Mouse (Mus musculus): ENCODE measurements at regions not wholly inside any gene's neighbourhood (a gene's known extent, or its start where the extent isn't known, plus 50 kb on each side); places are given as distances from the start of the nearest gene placed in this dataset.

DNA sequence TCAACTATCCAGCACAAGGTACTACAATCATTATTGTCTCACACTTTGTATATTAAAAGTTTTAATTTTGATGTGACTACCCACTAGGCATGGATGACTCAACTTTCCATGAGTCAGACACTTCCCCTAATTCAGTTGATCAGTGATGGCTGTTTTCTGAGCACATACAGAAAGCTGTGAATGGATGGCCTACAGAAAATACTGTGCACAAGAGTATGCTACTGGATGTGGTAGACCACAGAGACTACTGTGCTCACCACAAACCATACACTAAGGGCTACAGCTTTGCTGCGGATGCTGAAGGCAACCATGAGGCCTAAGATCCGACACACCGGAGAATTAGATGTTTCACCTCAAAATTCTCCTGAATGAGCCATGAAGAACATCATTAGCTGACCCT is 174.4 kb upstream of the March1 start:
- DNase-seq (ENCODE audit: low spot score in 2 of 2): no peak

DNA sequence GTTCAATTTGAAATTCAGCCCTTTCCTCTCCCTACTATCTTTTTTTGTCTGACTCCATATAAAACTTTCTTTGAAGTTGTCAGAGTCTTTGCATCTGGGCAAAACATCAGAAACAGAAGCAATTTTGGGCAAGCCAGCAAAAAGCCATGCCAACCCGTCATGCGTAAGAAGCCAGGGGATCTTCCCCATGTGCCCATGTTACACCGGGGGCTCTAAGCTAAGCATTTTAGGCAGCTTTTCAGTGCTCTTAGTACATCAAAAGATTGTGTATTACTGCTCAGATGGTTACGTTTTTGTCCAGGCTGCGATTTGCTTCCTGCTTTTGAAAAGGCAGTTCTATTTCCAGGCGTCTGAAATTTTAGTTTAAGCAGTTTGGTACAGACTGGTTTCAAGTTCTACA is 196.8 kb upstream of the March1 start:
- no peak for DNase-seq (ENCODE audit: low spot score in 2 of 2)

DNA sequence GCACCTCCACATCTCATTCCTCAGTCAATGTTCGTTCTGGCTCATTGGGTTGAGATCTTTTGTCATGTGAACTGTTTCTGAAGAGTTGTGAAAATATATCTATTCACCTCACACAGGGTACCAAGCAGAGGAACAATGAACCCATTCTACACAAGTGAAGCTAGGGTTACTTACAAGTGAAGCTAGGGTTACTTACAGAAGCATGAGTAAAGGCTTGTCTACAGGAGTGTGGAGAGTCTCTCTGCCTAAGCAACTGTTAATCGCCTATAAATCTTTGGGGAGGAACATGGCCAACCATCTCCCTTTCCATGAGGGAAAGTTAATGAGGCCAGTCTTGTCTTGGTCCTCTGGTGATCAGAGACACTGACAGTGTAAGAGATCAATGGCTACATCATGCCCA is 199.8 kb upstream of the March1 start:
- no peak for DNase-seq (ENCODE audit: low spot score in 2 of 2)

DNA sequence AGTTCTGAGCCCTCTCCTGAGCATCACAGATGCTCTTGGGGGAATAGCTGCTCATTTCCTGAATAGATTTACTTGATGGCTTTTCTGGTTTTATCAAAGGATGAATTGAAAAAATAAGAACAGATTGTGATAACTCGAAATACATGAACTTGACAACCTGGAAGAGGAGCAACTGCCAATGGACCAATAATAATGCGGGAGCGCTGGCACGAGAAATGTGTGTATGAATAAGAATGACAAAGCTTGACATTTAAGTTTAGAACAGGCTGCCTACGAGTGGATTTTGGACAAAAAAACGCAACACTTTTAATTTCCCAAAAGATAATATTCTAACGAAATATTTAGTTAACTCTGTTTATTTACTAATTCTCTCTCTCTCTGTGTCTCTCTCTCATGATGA is 203.5 kb upstream of the March1 start:
- peak; percentile 37 to 71 for DNase-seq (ENCODE audit: low spot score in 2 of 2)

DNA sequence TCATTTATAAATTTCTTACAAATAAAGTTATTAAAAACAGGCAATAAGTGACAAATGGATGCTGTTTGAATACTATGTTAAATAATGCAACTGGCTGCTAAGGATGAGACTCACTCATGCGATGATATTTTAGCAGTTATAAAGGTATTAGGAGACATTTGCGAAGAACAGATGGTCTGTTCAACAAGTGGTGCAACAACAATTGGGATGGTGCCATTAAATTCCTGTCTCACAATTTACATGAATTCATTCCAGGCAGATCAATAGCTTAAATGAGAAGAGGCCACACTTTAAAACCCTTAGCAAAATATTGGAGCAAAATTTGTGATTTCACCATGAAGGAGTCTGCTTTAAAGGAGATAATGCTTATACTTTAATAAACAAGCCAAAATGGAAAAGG is 205.4 kb upstream of the March1 start:
- DNase-seq (ENCODE audit: low spot score in 2 of 2): peak; percentile 44 to 80

DNA sequence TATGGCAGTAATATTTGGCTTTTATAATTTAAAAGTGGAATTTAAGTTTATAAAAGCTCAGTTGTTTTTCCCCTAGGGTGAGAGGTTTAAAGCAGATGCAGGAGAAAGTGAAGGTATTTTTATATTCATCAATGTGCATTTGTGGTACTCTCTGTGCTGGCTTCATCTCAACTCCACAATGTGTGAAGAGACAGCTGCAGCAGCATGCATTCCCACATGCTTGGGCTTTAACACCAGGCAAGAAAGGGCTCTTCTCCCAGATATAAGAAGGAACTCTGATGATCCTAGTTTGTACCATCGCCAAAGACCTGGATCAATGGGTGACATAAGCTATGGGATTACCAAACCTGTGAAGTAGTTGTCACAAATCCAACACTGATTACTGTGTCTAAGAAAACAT is 221.9 kb upstream of the March1 start:
- peak in 1 of 2 experiments; percentile 30 for DNase-seq (ENCODE audit: low spot score in 2 of 2)

DNA sequence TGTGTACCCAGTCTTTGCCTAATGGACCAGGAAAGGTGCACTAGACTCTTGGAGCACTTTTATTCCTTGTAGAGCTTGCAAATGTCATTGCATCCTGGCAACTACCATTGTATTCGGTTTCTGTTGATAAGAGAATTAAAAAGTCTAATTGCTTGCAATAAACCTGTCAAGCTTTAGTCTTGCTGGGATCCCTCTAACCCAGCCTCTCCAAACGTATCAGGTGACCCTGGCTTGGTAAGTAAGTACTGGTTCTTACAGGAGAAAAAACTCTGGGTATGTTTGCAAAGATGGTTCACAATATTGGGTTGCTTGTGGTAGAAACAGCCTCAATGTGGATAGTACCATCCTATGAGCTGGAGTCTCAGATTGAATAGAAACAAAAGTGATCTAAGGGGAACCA is 226.6 kb upstream of the BC030870 start:
- DNase-seq (ENCODE audit: low spot score in 2 of 2): no peak

DNA sequence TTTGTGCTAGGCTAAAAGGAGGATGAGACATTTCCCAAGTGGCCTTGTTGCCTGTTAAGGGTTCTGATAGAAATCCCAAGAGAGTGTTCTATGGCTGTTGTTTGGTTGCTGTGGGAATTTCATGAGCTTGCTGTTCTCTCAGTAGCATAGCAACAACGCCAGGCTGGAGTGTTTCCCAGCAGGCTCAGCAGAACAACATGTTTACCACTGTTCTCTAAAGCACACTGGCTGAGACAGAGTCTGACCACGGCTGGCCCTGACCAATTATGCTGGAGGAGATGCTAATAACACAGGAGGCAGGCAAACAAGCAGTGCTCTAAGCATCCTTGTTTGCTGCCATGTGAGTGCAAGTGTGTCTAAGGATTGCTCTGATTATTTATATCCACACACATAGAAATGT is 220.0 kb upstream of the BC030870 start:
- peak; percentile 40 to 77 for DNase-seq (ENCODE audit: low spot score in 2 of 2)

DNA sequence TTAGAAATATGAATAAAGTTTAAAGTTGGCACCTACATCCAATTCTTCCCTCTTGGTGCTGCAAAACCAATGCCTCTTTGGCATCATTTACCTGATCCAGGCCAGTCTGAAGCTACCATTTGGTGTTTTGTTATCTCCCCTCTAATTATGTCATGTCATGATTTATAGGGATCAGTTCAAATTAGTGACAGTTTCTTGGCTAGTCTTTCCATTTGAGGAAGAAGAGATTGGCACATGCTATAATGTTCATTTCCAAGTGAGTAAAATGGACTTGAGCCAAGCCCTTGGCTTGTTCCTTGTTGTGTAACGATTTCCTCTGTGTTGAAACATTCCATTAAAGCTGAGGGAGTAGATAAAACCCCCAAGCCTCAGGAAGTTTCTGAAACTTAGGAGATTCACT is 201.8 kb upstream of the BC030870 start:
- DNase-seq (ENCODE audit: low spot score in 2 of 2): no peak

DNA sequence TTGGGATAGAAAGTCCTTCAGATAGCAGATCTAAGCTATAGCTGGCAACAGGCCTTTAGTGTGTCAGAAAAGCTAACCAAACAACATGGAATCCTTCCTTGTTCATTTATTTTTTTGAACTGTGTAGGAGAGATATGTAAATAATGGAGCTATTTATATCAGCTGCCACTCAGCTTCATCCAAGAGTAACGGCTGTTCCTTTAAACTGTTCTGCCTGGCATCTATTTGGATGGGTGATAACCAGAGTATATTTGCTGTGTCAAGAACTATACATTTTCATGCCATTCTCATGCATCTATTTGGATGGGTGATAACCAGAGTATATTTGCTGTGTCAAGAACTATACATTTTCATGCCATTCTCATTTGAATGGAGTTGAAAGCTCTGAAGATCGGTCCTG is 159.3 kb upstream of the BC030870 start:
- DNase-seq (ENCODE audit: low spot score in 2 of 2): no peak

DNA sequence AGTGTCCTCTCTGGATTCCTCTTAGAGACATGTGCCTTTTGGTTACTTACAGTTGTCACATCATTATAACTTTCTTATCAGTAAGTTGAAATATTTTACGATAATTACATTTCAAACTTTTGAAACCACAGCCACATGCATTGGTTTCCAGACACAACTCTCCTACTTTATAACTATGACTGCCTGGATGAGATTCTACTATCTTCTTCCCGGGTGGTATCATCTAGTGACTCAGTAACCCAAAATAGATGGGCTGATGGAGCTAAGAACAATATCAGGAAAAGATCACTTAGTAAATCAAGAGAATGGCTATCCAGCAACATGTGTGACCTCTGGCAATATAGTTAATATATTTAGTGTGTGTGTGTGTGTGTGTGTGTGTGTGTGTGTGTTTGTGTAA is 151.0 kb upstream of the BC030870 start:
- DNase-seq (ENCODE audit: low spot score in 2 of 2): no peak

Measured in layer of hippocampus, adult 18-20 months (tissue).